Mouse (Mus musculus) neural tube, embryonic 15.5 days (tissue): ENCODE data around the gene Map3k7cl. TPM values are rescaled to one million over a fixed set of nuclear protein-coding genes. Genes with fewer than 3 reads are reported as not detected.

Source experiments
- ATAC-seq: fragments of 200-750 bp; cut with Nextera tagmentation; 2 replicates; pipeline ENCODE4 v1.8.0; 2017; ENCODE audit warnings: mild to moderate bottlenecking, moderate TSS enrichment, moderate library complexity; ENCODE audit not compliant: low FRiP score
- H3K27ac ChIP-seq: fragments of 300-500 bp; sonication (generic); replicated peaks from 2 replicates; pipeline ENCODE4 v1.5.1; 2015; ENCODE audit warnings: mild to moderate bottlenecking, inconsistent platforms
- H3K27me3 ChIP-seq: fragments of 300-500 bp; sonication (generic); replicated peaks from 2 replicates; pipeline ENCODE4 v1.6.1; 2015; ENCODE audit warnings: inconsistent platforms
- H3K36me3 ChIP-seq: fragments of 300-500 bp; sonication (generic); 2 replicates; pipeline ENCODE4 v1.6.1; 2015; ENCODE audit warnings: inconsistent platforms
- H3K4me1 ChIP-seq: fragments of 300-500 bp; sonication (generic); 2 replicates; pipeline ENCODE4 v1.6.1; 2015; ENCODE audit warnings: inconsistent platforms
- H3K4me2 ChIP-seq: fragments of 300-500 bp; sonication (generic); 2 replicates; pipeline ENCODE4 v1.6.1; 2015; ENCODE audit warnings: inconsistent platforms, mild to moderate bottlenecking, moderate library complexity
- H3K4me3 ChIP-seq: fragments of 300-500 bp; sonication (generic); replicated peaks from 2 replicates; pipeline ENCODE4 v1.5.1; 2015; ENCODE audit warnings: mild to moderate bottlenecking, inconsistent platforms
- H3K9ac ChIP-seq: fragments of 300-500 bp; sonication (generic); replicated peaks from 2 replicates; pipeline ENCODE4 v1.6.1; 2015; ENCODE audit warnings: mild to moderate bottlenecking, inconsistent platforms
- H3K9me3 ChIP-seq: fragments of 300-500 bp; sonication (generic); replicated peaks from 2 replicates; pipeline ENCODE4 v1.6.1; 2016; ENCODE audit warnings: inconsistent platforms
- WGBS: fragments of 180-500 bp; shearing (Covaris S2); methylation state at CpG from one replicate; pipeline ENCODE4 v1.1.7; 2015; ENCODE audit warnings: mixed read lengths; 5-methylcytosine and 5-hydroxymethylcytosine counted together
- polyA plus RNA-seq: library from polyadenylated mRNA; unstranded; fragments of >200 nt; fragmentation: Nextera tagmentation; extraction: Ambion mirVana; gene quantifications from 2 replicates; pipeline ENCODE4 v1.2.1, GENCODE M21; 2015

The Map3k7cl gene
- polyA plus RNA-seq, 1 experiment from 2014 or later, result 0.12 TPM

GRCm38 (mm10) chr16:87621246-87621645 lies 68.1 kb downstream of the Map3k7cl start:
- WGBS, result 86% methylated on average over 3 of the region's 3 CpGs
- Histone ChIP-seq H3K36me3 (no peaks in the 10 kb centered on the region), H3K27me3 (no peaks in the 10 kb centered on the region), H3K4me1 (no peaks in the 10 kb centered on the region), H3K4me3 (no peak overlapping the region), H3K27ac (no peak overlapping the region), H3K9me3 (no peaks in the 10 kb centered on the region), H3K9ac (no peak overlapping the region), H3K4me2 (no peak overlapping the region)
- no peak for ATAC-seq

- Histone ChIP-seq H3K4me3 (no peak overlapping the region), H3K9ac (no peak overlapping the region), H3K4me1 (no peaks in the 10 kb centered on the region), H3K27me3 (no peaks in the 10 kb centered on the region), H3K4me2 (no peak overlapping the region), H3K36me3 (no peaks in the 10 kb centered on the region), H3K27ac (no peak overlapping the region), H3K9me3 (no peaks in the 10 kb centered on the region)
- 95% methylated on average over 5 of the region's 5 CpGs for WGBS
- ATAC-seq, result no peak
These were observed 70.8 kb downstream of the Map3k7cl start for GRCm38 (mm10) chr16:87623881-87624280.

DNA sequence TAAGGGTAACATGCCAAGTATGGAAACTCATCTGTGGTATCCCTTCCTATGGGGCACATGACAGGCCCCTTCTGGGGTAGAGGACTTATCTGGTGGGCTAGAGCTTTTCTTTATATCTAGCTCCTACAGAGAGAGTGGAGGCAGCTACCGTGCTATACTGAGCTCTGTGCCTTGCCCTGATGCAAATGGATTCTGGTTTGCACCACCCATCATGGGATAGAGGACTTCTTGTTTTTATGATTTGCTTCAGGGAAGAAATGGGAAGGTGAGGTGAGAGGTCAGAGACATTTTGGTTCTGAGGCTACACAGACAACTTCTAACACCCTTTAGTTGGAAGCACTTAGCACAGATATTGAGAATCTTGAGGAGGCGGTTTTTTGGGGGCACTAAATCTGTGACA lies 71.8 kb downstream of the Map3k7cl start:
- Histone ChIP-seq H3K27ac (no peak overlapping the region), H3K9me3 (no peaks in the 10 kb centered on the region), H3K4me1 (no peaks in the 10 kb centered on the region), H3K36me3 (no peaks in the 10 kb centered on the region), H3K4me2 (no peak overlapping the region), H3K9ac (no peak overlapping the region), H3K27me3 (no peaks in the 10 kb centered on the region), H3K4me3 (no peak overlapping the region)
- no peak for ATAC-seq
- WGBS, result 86% methylated on average over 2 of the region's 2 CpGs

DNA sequence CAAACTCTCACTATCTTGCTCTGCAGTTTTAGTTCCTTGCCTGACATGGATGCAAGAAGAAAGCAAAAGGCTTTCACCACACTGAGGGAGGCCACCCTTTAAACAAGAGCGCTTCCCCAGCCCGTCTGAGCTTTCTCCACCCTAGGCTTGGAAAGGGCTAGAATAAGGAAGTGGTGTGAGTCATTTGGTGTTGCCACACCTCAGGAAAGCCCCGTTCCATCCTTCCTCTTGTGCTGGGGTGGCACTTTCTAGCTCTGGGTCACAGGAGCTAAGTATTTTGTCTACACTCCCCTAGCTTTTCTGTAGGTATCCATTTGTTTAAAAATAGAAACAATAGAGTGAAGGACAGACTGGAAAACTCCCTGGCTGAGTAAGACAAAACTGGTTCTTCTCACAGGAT lies 72.2 kb downstream of the Map3k7cl start:
- Histone ChIP-seq H3K4me2 (no peak overlapping the region), H3K9me3 (no peaks in the 10 kb centered on the region), H3K36me3 (no peaks in the 10 kb centered on the region)

GRCm38 (mm10) chr16:87625816-87626215 lies 72.7 kb downstream of the Map3k7cl start:
- Histone ChIP-seq H3K36me3 (no peaks in the 10 kb centered on the region), H3K27ac (no peak overlapping the region), H3K27me3 (no peaks in the 10 kb centered on the region), H3K9ac (no peak overlapping the region), H3K4me2 (no peak overlapping the region), H3K9me3 (no peaks in the 10 kb centered on the region), H3K4me3 (no peak overlapping the region), H3K4me1 (no peaks in the 10 kb centered on the region)
- 96% methylated on average over 8 of the region's 8 CpGs for WGBS
- ATAC-seq, result no peak

More for the DNA sequence above, 72.2 kb downstream of the Map3k7cl start:
- Histone ChIP-seq H3K27ac (no peak overlapping the region), H3K9ac (no peak overlapping the region), H3K4me1 (no peaks in the 10 kb centered on the region), H3K4me3 (no peak overlapping the region), H3K27me3 (no peaks in the 10 kb centered on the region)
- WGBS, result 85% methylated on average over 3 of the region's 3 CpGs
- no peak for ATAC-seq

- no peak overlapping the region for H3K4me2 ChIP-seq
- H3K4me3 ChIP-seq, result no peak overlapping the region
- H3K4me1 ChIP-seq, result no peaks in the 10 kb centered on the region
- H3K9me3 ChIP-seq, result no peaks in the 10 kb centered on the region
- no peaks in the 10 kb centered on the region for H3K36me3 ChIP-seq
- WGBS, result 91% methylated on average over 4 of the region's 4 CpGs
- no peaks in the 10 kb centered on the region for H3K27me3 ChIP-seq
- ATAC-seq, result no peak
- H3K27ac ChIP-seq, result no peak overlapping the region
- H3K9ac ChIP-seq, result no peak overlapping the region
These were observed 73.6 kb downstream of the Map3k7cl start for GRCm38 (mm10) chr16:87626696-87627095.

DNA sequence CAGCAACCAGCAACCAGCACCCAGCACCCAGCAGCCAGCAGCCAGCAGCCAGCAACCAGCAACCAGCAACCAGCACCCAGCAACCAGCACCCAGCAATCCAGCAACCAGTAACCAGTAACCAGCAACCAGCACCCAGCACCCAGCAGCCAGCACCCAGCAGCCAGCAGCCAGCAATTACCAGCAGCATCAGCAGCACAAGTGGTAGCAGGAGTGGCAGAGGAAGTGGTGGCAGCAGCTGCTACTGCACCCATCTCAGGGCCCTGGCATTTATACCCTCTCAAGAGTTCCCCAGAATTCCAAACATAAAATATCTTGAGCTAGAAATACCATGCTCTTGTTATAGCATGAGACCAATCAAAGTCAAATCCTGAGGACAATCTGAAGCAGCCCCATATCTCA lies 81.6 kb downstream of the Map3k7cl start:
- H3K36me3 ChIP-seq, result no peaks in the 10 kb centered on the region
- H3K27me3 ChIP-seq, result no peaks in the 10 kb centered on the region
- no peaks in the 10 kb centered on the region for H3K9me3 ChIP-seq
- no peak for ATAC-seq
- no peak overlapping the region for H3K27ac ChIP-seq
- no peak overlapping the region for H3K4me3 ChIP-seq
- no peak overlapping the region for H3K4me2 ChIP-seq
- no peaks in the 10 kb centered on the region for H3K4me1 ChIP-seq
- H3K9ac ChIP-seq, result no peak overlapping the region

- Histone ChIP-seq H3K36me3 (no peaks in the 10 kb centered on the region), H3K27me3 (no peaks in the 10 kb centered on the region), H3K4me2 (no peak overlapping the region), H3K4me3 (no peak overlapping the region), H3K27ac (no peak overlapping the region), H3K4me1 (no peaks in the 10 kb centered on the region), H3K9me3 (no peaks in the 10 kb centered on the region), H3K9ac (no peak overlapping the region)
- no peak for ATAC-seq
- WGBS, result 94% methylated on average over 6 of the region's 6 CpGs
These were observed 82.2 kb downstream of the Map3k7cl start for GRCm38 (mm10) chr16:87635213-87635755.

- no peaks in the 10 kb centered on the region for H3K4me1 ChIP-seq
- H3K9me3 ChIP-seq, result no peaks in the 10 kb centered on the region
- ATAC-seq, result no peak
- WGBS, result 77% methylated on average over 4 of the region's 4 CpGs
- no peak overlapping the region for H3K4me3 ChIP-seq
- H3K27me3 ChIP-seq, result no peaks in the 10 kb centered on the region
- no peak overlapping the region for H3K9ac ChIP-seq
- H3K4me2 ChIP-seq, result no peak overlapping the region
- no peaks in the 10 kb centered on the region for H3K36me3 ChIP-seq
- no peak overlapping the region for H3K27ac ChIP-seq
These were observed 82.7 kb downstream of the Map3k7cl start for GRCm38 (mm10) chr16:87635841-87636240.

GRCm38 (mm10) chr16:87638098-87638497 lies 85.0 kb downstream of the Map3k7cl start:
- Histone ChIP-seq H3K36me3 (no peaks in the 10 kb centered on the region), H3K9me3 (no peaks in the 10 kb centered on the region), H3K27ac (no peak overlapping the region), H3K9ac (no peak overlapping the region), H3K4me3 (no peak overlapping the region), H3K27me3 (no peaks in the 10 kb centered on the region), H3K4me2 (no peak overlapping the region), H3K4me1 (no peaks in the 10 kb centered on the region)
- 58% methylated on average over 1 of the region's 1 CpGs for WGBS
- no peak for ATAC-seq

DNA sequence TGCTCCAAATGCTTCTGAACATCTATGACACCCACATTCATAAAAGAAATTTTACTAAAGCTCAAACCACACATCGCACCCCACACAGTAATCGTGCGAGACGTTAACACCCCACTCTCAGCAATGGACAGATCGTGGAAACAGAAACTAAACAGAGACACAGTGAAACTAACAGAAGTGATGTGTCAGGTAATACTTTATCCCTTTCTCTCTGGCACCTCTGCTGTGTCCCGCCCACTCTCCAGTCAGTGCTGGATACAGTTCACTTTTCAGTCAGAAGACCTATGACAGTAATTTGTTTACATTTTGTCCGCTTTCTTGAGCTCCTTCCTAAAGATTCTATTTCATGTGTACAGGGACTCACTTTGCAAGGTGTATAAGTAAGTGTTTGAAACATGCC lies 89.1 kb downstream of the Map3k7cl start:
- Histone ChIP-seq H3K9ac (no peak overlapping the region), H3K27me3 (no peaks in the 10 kb centered on the region), H3K9me3 (no peaks in the 10 kb centered on the region), H3K4me3 (no peak overlapping the region), H3K4me1 (no peaks in the 10 kb centered on the region), H3K4me2 (no peak overlapping the region), H3K27ac (no peak overlapping the region), H3K36me3 (no peaks in the 10 kb centered on the region)
- no peak for ATAC-seq
- WGBS, result 97% methylated on average over 7 of the region's 7 CpGs

GRCm38 (mm10) chr16:87644111-87644770 lies 91.1 kb downstream of the Map3k7cl start:
- Histone ChIP-seq H3K4me3 (no peak overlapping the region), H3K9ac (no peak overlapping the region), H3K4me1 (no peaks in the 10 kb centered on the region), H3K4me2 (no peak overlapping the region), H3K27ac (no peak overlapping the region), H3K36me3 (no peaks in the 10 kb centered on the region), H3K27me3 (no peaks in the 10 kb centered on the region), H3K9me3 (no peaks in the 10 kb centered on the region)
- WGBS, result 78% methylated on average over 14 of the region's 14 CpGs
- no peak for ATAC-seq
